Mouse (Mus musculus) intestine, embryonic 14.5 days (tissue): ENCODE measurements at regions not wholly inside any gene's neighbourhood (a gene's known extent, or its start where the extent isn't known, plus 50 kb on each side); places are given as distances from the start of the nearest gene placed in this dataset.
A peak's percentile ranks its signal among the peaks of the same experiment; 100 is the strongest.

Experiments used
- ATAC-seq: fragments of 200-750 bp; cut with Nextera tagmentation; replicated peaks from 2 replicates; pipeline ENCODE4 v1.8.0; 2017; ENCODE audit warnings: low read depth, moderate number of reproducible peaks, moderate TSS enrichment, moderate library complexity; ENCODE audit not compliant: low FRiP score, low TSS enrichment
- DNase-seq: peaks from one replicate; pipeline ENCODE4 v3.0.0-alpha.2; 2018; ENCODE audit warnings: low spot score
- H3K27ac ChIP-seq: fragments of 300-500 bp; sonication (generic); 2 replicates; pipeline ENCODE4 v1.5.1; 2014; ENCODE audit warnings: low read depth, mild to moderate bottlenecking, control low read depth
- H3K27me3 ChIP-seq: fragments of 300-500 bp; sonication (generic); replicated peaks from 2 replicates; pipeline ENCODE4 v1.6.1; 2014; ENCODE audit warnings: low read length, control low read depth; ENCODE audit not compliant: control insufficient read depth, insufficient read depth
- H3K36me3 ChIP-seq: fragments of 300-500 bp; sonication (generic); 2 replicates; pipeline ENCODE4 v1.6.1; 2014; ENCODE audit warnings: low read length, control low read depth; ENCODE audit not compliant: control insufficient read depth, insufficient read depth
- H3K4me1 ChIP-seq: fragments of 300-500 bp; sonication (generic); replicated peaks from 2 replicates; pipeline ENCODE4 v1.6.1; 2014; ENCODE audit warnings: low read length, control low read depth, mixed read lengths; ENCODE audit not compliant: control insufficient read depth, insufficient read depth
- H3K4me2 ChIP-seq: fragments of 300-500 bp; sonication (generic); 2 replicates; pipeline ENCODE4 v1.6.1; 2014; ENCODE audit warnings: low read length
- H3K4me3 ChIP-seq: fragments of 300-500 bp; sonication (generic); 2 replicates; pipeline ENCODE4 v1.5.1; 2014; ENCODE audit warnings: low read depth, low read length, control low read depth, mixed read lengths
- H3K9ac ChIP-seq: fragments of 300-500 bp; sonication (generic); 2 replicates; pipeline ENCODE4 v1.6.1; 2014; ENCODE audit warnings: mild to moderate bottlenecking, low read length
- H3K9me3 ChIP-seq: fragments of 300-500 bp; sonication (generic); 2 replicates; pipeline ENCODE4 v1.6.1; 2016; ENCODE audit warnings: low read length, control low read depth; ENCODE audit not compliant: control insufficient read depth
- WGBS: fragments of 180-500 bp; shearing (Covaris S2); extraction: QIAGEN DNeasy Blood & Tissue Kit; methylation state at CpG from one replicate; pipeline ENCODE4 v1.1.7; 2014; 5-methylcytosine and 5-hydroxymethylcytosine counted together

GRCm38 (mm10) chr17:84048533-84048932 lies 139.2 kb downstream of the Zfp36l2 start:
- WGBS: 61% methylated on average over 6 of the region's 6 CpGs
- no peak for DNase-seq
- no peak for ATAC-seq
- H3K4me2 ChIP-seq: no peak overlapping the region
- H3K4me3 ChIP-seq: no peak overlapping the region
- H3K27me3 ChIP-seq: no peaks in the 10 kb centered on the region
- no peaks in the 10 kb centered on the region for H3K36me3 ChIP-seq
- no peak overlapping the region for H3K27ac ChIP-seq
- no peak overlapping the region for H3K9ac ChIP-seq
- H3K4me1 ChIP-seq: peaks cover 21% of the 10 kb centered on the region
- no peaks in the 10 kb centered on the region for H3K9me3 ChIP-seq

- no peaks in the 10 kb centered on the region for H3K27me3 ChIP-seq
- DNase-seq: no peak
- no peak overlapping the region for H3K4me2 ChIP-seq
- H3K4me3 ChIP-seq: no peak overlapping the region
- no peaks in the 10 kb centered on the region for H3K9me3 ChIP-seq
- WGBS: 85% methylated on average over 1 of the region's 1 CpGs
- no peak overlapping the region for H3K27ac ChIP-seq
- H3K36me3 ChIP-seq: no peaks in the 10 kb centered on the region
- H3K4me1 ChIP-seq: peaks cover 28% of the 10 kb centered on the region
- no peak overlapping the region for H3K9ac ChIP-seq
- ATAC-seq: no peak
Measured at GRCm38 (mm10) chr17:84047520-84047919, 140.2 kb downstream of the Zfp36l2 start.

GRCm38 (mm10) chr17:84045812-84046211 lies 141.9 kb downstream of the Zfp36l2 start:
- H3K27ac ChIP-seq: peak overlapping the region; percentile 28; the same call in 1 of the 2 replicates
- H3K4me1 ChIP-seq: peaks cover 28% of the 10 kb centered on the region
- ATAC-seq: no peak
- H3K9ac ChIP-seq: no peak overlapping the region
- no peaks in the 10 kb centered on the region; the same call in 1 of the 2 replicates for H3K9me3 ChIP-seq
- H3K36me3 ChIP-seq: no peaks in the 10 kb centered on the region
- WGBS: 100% methylated on average over 1 of the region's 1 CpGs
- H3K27me3 ChIP-seq: no peaks in the 10 kb centered on the region
- no peak overlapping the region for H3K4me3 ChIP-seq
- H3K4me2 ChIP-seq: no peak overlapping the region
- no peak for DNase-seq

GRCm38 (mm10) chr17:84044472-84044936 lies 143.2 kb downstream of the Zfp36l2 start:
- ATAC-seq (peak; percentile 87), DNase-seq (peak; percentile 81)
- peak overlapping the region; percentile 28; the same call in 1 of the 2 replicates for H3K27ac ChIP-seq
- H3K36me3 ChIP-seq: no peaks in the 10 kb centered on the region
- no peak overlapping the region for H3K4me3 ChIP-seq
- no peaks in the 10 kb centered on the region for H3K27me3 ChIP-seq
- no peak overlapping the region for H3K4me2 ChIP-seq
- H3K9me3 ChIP-seq: no peaks in the 10 kb centered on the region; the same call in 1 of the 2 replicates
- peaks cover 28% of the 10 kb centered on the region for H3K4me1 ChIP-seq
- 11% methylated on average over 5 of the region's 5 CpGs for WGBS
- no peak overlapping the region for H3K9ac ChIP-seq

GRCm38 (mm10) chr17:84043102-84043501 lies 144.6 kb downstream of the Zfp36l2 start:
- H3K27ac ChIP-seq: no peak overlapping the region
- H3K27me3 ChIP-seq: no peaks in the 10 kb centered on the region
- ATAC-seq (no peak), DNase-seq (no peak)
- H3K36me3 ChIP-seq: no peaks in the 10 kb centered on the region
- H3K9ac ChIP-seq: no peak overlapping the region
- no peaks in the 10 kb centered on the region; the same call in 1 of the 2 replicates for H3K9me3 ChIP-seq
- 88% methylated on average over 2 of the region's 2 CpGs for WGBS
- no peak overlapping the region for H3K4me3 ChIP-seq
- no peak overlapping the region for H3K4me2 ChIP-seq
- peaks cover 31% of the 10 kb centered on the region for H3K4me1 ChIP-seq

GRCm38 (mm10) chr17:84039444-84039843 lies 148.3 kb downstream of the Zfp36l2 start:
- DNase-seq: no peak
- ATAC-seq: no peak
- Histone ChIP-seq H3K4me3 (no peak overlapping the region), H3K27me3 (no peaks in the 10 kb centered on the region), H3K36me3 (no peaks in the 10 kb centered on the region), H3K4me2 (no peak overlapping the region), H3K4me1 (peaks cover 28% of the 10 kb centered on the region), H3K9me3 (no peaks in the 10 kb centered on the region; the same call in 1 of the 2 replicates), H3K27ac (no peak overlapping the region), H3K9ac (no peak overlapping the region)
- WGBS: 84% methylated on average over 10 of the region's 10 CpGs

- 50% methylated on average over 11 of the region's 11 CpGs for WGBS
- H3K4me1 ChIP-seq: peaks cover 16% of the 10 kb centered on the region
- ATAC-seq (no peak), DNase-seq (no peak)
- no peaks in the 10 kb centered on the region; the same call in 1 of the 2 replicates for H3K9me3 ChIP-seq
- no peak overlapping the region for H3K4me2 ChIP-seq
- H3K9ac ChIP-seq: no peak overlapping the region
- H3K27ac ChIP-seq: peak overlapping the region; percentile 51; the same call in 1 of the 2 replicates
- no peaks in the 10 kb centered on the region for H3K27me3 ChIP-seq
- no peaks in the 10 kb centered on the region for H3K36me3 ChIP-seq
- no peak overlapping the region for H3K4me3 ChIP-seq
Measured at GRCm38 (mm10) chr17:84037580-84038304, 150.0 kb downstream of the Zfp36l2 start.

- DNase-seq (no peak), ATAC-seq (no peak)
- 77% methylated on average over 6 of the region's 6 CpGs for WGBS
- Histone ChIP-seq H3K4me2 (no peak overlapping the region), H3K36me3 (no peaks in the 10 kb centered on the region), H3K4me3 (no peak overlapping the region), H3K27ac (no peak overlapping the region), H3K9me3 (no peaks in the 10 kb centered on the region; the same call in 1 of the 2 replicates), H3K4me1 (peaks cover 26% of the 10 kb centered on the region), H3K9ac (no peak overlapping the region), H3K27me3 (no peaks in the 10 kb centered on the region)
Measured at GRCm38 (mm10) chr17:84036056-84036455, 151.7 kb downstream of the Zfp36l2 start.

- H3K4me3 ChIP-seq: no peak overlapping the region
- no peaks in the 10 kb centered on the region for H3K9me3 ChIP-seq
- no peak overlapping the region for H3K9ac ChIP-seq
- 88% methylated on average over 1 of the region's 1 CpGs for WGBS
- no peaks in the 10 kb centered on the region for H3K27me3 ChIP-seq
- H3K36me3 ChIP-seq: no peaks in the 10 kb centered on the region
- peaks cover 26% of the 10 kb centered on the region for H3K4me1 ChIP-seq
- no peak overlapping the region for H3K4me2 ChIP-seq
- DNase-seq (no peak), ATAC-seq (no peak)
- H3K27ac ChIP-seq: no peak overlapping the region
Measured at GRCm38 (mm10) chr17:84034801-84035200, 152.9 kb downstream of the Zfp36l2 start.
